Mouse (Mus musculus): ENCODE data around the gene Spsb3.

GRCm38 (mm10) chr17:24851381-24852125 is 34.9 kb upstream of the Spsb3 start:
- TF ChIP-seq GATA1 (IDR thresholded peaks at IDR 0.05; ENCODE audit: low read length) (no peak), TAL1 (IDR thresholded peaks at IDR 0.05; ENCODE audit: low read length) (no peak)
